Mouse (Mus musculus): ENCODE results near the gene Eaf1. TPM values are rescaled to one million over a fixed set of nuclear protein-coding genes. Genes with fewer than 3 reads are reported as not detected.
A peak's percentile ranks its signal among the peaks of the same experiment; 100 is the strongest.
"Not testable (repeated sequence)": the region's sequence is repeated elsewhere in the genome, so short reads cannot be mapped to it uniquely, and the experiment has no call there.

Gene Eaf1
- 19.9 and 21.4 TPM in 2 replicates for polyA plus RNA-seq (2015; fragmentation: Nextera tagmentation; extraction: Ambion mirVana)

DNA sequence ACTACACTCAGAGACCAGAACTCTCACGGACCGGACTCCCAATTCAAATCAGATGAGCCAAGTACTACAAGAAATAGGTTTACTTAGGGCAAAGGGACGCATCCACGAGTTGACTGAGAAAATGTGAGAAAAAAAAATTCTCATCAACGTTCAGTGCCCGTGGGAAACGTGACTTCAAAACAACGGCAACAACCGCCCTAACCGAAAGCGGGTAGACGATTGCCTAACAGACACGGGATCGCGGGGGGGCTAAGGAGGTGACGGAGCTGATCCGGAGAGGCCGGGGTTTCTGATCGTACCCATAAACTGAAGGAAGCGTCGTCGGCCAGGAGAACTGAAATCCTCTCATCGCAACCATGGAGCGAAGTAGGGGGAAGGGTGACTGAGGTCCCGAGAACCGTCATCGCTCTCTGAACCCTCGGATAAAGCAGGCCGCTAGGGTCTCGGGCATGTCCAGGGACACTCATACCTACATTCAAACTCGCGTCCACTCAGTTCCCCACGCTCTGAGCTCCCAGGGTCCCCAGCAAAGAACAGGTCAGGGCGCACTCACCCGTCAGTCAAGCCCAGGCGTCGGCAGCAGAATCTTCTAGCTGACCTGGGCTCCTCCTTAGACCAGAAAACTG lies at the start of gene Eaf1:
Eaf1 (plus strand) TSS at position 51 of the 626 bp plus-strand sequence.
- Histone ChIP-seq H3K27ac (peak within 1 kb of the TSS; percentile 94), H3K4me1 (replicated peaks) (peaks cover 21% of the 10 kb centered on the region), H3K4me2 (replicated peaks) (peak within 1 kb of the TSS; percentile 72), H3K36me3 (0 out of 2 replicates have a peak, but pooled peaks cover 1% of the 10 kb centered on the region), H3K9ac (peak within 1 kb of the TSS; percentile 95), H3K4me3 (replicated peaks) (peak within 1 kb of the TSS; percentile 98), H3K27me3 (replicated peaks) (no peaks in the 10 kb centered on the region), H3K9me3 (no peaks in the 10 kb centered on the region)
- under 1% methylated on average over 37 of the region's 37 CpGs for WGBS
- peak; percentile 72 for ATAC-seq

DNA sequence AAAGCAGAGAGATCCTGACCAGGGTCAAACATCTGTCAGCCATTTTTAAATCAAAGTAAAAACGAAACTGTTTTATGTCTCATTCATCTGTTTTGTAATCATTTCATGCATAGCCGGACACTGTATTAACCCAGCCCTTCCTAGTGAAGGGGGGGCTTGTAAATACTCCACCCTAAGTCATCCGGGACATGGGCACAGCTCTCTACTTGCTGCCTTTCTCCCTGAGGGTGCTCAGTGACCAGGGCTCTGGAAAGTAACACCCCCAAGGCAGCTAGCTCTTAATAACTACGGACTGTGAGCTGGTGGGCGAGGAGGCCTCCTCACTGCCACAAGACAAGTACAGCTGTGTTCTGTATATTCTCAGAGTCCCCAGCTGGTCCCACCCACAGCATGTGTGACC lies 45.2 kb upstream of the Eaf1 start:
- Histone ChIP-seq H3K4me2 (replicated peaks) (no peak overlapping the region), H3K4me3 (replicated peaks) (no peak overlapping the region), H3K9me3 (no peaks in the 10 kb centered on the region), H3K27me3 (replicated peaks) (no peaks in the 10 kb centered on the region), H3K4me1 (replicated peaks) (no peaks in the 10 kb centered on the region), H3K27ac (no peak overlapping the region), H3K9ac (no peak overlapping the region), H3K36me3 (no peaks in the 10 kb centered on the region)
- 48% methylated on average over 5 of the region's 5 CpGs for WGBS
- no peak for ATAC-seq

DNA sequence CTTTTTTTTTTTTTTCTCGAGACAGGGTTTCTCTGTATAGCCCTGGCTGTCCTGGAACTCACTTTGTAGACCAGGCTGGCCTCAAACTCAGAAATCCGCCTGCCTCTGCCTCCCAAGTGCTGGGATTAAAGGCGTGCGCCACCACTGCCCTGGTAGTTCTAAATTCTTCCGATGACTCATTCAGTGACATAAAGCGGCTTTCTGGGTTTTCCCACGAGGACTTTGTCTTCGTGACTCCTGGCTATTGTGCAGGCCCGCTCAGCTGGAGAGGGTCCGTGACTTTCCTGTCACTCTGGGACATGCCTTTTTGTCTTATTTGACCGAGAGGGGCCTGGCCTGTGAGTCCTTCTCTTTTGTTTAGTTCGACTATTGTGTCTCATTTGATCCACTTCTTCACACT lies 40.3 kb upstream of the Eaf1 start:
- not testable (repeated sequence) for H3K4me1 ChIP-seq (replicated peaks); ATAC-seq
- WGBS, result 82% methylated on average over 12 of the region's 12 CpGs

DNA sequence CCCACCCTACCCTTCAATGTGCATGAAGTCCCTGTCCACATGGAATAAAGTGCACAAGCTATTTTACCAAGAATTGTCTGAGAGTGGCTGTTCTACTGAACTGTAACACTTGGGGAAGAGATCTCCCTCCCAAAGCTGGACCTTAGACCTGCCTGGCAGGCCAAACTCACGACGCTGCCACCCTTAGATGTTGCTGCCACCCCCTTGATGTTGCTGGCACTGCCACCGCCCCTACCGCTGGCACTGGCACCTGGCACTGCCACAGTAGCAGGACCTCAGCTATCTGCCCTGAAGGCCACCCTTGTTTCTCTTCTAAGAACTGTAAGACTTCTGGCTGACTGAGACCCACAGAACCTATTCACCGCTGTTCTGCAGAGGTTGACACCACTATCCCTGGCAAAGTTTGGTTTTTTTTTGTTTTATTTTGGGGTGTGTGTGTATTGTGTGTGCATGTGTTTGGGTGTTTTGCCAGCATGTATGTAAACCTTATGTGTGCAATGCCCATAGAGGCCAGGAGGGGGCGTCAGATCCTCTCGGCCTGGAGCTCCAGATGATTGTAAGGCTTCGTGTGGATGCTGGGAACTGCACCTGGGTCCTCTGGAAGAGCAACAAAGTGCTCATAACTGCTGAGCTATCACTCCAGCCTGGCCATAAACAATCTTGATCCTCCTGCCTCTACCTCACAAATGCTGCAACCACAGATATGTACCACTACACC lies 39.2 kb upstream of the Eaf1 start:
- H3K4me1 ChIP-seq (replicated peaks), result no peaks in the 10 kb centered on the region
- no peak for ATAC-seq
- H3K9ac ChIP-seq, result no peak overlapping the region
- H3K27me3 ChIP-seq (replicated peaks), result no peaks in the 10 kb centered on the region
- H3K9me3 ChIP-seq, result no peaks in the 10 kb centered on the region
- no peaks in the 10 kb centered on the region for H3K36me3 ChIP-seq
- 84% methylated on average over 8 of the region's 8 CpGs for WGBS
- no peak overlapping the region for H3K4me3 ChIP-seq (replicated peaks)
- H3K4me2 ChIP-seq (replicated peaks), result no peak overlapping the region
- H3K27ac ChIP-seq, result no peak overlapping the region

More for the DNA sequence above, 40.3 kb upstream of the Eaf1 start:
- not testable (repeated sequence) for H3K9ac ChIP-seq; H3K9me3 ChIP-seq; H3K27ac ChIP-seq; H3K4me3 ChIP-seq (replicated peaks); H3K36me3 ChIP-seq; H3K4me2 ChIP-seq (replicated peaks); H3K27me3 ChIP-seq (replicated peaks)

DNA sequence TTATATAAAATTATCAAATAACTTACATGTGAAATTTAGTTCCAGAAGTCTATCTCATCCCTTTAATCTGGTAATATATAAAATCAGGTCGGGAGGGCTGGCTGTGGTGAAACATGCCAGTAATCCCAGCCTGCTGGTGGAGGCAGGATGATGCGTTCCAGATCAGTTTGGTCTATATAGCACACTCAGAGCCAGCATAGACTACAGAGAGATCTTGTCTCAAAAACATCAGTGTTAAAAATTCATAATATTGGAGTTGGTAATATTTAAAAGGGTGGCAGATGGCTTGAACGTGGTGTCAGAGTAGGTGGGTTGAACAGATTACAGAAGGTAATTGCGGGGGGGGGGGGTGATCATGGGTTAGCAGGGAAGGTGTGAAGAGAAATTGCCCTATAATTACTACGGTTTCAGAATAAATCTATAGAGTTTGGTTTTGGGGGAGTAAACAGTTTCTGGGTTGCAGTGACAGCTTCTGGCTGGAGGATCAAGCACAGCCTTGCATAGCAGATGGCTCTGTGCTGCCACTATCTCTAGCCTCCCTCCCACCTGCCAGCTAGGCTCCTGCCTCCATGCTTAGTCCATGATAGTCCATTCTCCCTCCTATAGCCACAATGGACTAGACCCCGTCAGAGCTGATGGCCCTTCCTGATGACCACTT lies 38.0 kb upstream of the Eaf1 start:
- Histone ChIP-seq H3K4me3 (replicated peaks) (no peak overlapping the region), H3K4me2 (replicated peaks) (no peak overlapping the region), H3K27ac (no peak overlapping the region), H3K36me3 (no peaks in the 10 kb centered on the region), H3K9ac (no peak overlapping the region), H3K9me3 (no peaks in the 10 kb centered on the region), H3K27me3 (replicated peaks) (no peaks in the 10 kb centered on the region), H3K4me1 (replicated peaks) (no peaks in the 10 kb centered on the region)
- WGBS, result 78% methylated on average over 6 of the region's 6 CpGs
- no peak for ATAC-seq

DNA sequence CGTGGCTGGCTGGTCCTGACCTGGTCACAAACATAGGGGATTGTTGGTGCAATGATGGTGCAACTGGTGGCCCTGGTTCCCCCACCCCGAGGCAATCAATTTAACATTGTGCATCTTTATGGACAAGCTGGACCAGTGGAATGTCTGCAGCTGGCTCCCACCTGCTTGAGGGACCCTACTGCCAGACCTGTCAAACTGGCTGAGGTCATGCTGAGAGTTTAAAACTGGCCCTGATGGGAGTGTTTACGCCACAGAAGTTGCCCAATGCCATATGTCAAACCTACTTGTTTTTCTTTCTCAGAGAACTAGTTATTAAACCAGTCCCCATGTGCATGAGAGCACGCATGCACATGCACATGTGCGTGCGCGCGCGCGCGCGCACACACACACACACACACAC lies 36.2 kb upstream of the Eaf1 start:
- Histone ChIP-seq H3K4me1 (replicated peaks) (no peaks in the 10 kb centered on the region), H3K9me3 (no peaks in the 10 kb centered on the region)

DNA sequence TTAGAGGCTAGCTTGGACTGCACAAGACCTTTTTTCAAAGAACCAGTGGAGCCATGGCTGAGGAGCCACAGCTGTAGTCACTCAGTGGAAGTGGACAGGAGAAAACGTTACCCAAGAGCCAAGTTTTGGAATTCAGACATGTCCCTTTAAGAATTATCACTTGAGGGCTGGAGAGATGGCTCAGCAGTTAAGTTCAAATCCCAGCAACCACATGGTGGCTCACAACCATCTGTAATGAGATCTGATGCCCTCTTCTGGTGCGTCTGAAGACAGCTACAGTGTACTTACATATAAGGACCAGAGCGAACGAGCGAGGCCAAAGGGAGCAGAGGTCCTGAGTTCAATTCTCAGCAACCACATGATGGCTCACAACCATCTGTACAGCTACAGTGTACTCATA lies 32.0 kb upstream of the Eaf1 start:
- H3K4me1 ChIP-seq (replicated peaks); H3K4me2 ChIP-seq (replicated peaks); H3K36me3 ChIP-seq; ATAC-seq; H3K27me3 ChIP-seq (replicated peaks); H3K27ac ChIP-seq; H3K4me3 ChIP-seq (replicated peaks); H3K9me3 ChIP-seq; H3K9ac ChIP-seq: not testable (repeated sequence)
- WGBS, result 70% methylated on average over 5 of the region's 5 CpGs

More for the DNA sequence above, 36.2 kb upstream of the Eaf1 start:
- Histone ChIP-seq H3K9ac (no peak overlapping the region), H3K27ac (no peak overlapping the region), H3K27me3 (replicated peaks) (no peaks in the 10 kb centered on the region), H3K4me2 (replicated peaks) (no peak overlapping the region), H3K36me3 (no peaks in the 10 kb centered on the region), H3K4me3 (replicated peaks) (no peak overlapping the region)
- ATAC-seq, result no peak
- WGBS, result 83% methylated on average over 12 of the region's 12 CpGs

DNA sequence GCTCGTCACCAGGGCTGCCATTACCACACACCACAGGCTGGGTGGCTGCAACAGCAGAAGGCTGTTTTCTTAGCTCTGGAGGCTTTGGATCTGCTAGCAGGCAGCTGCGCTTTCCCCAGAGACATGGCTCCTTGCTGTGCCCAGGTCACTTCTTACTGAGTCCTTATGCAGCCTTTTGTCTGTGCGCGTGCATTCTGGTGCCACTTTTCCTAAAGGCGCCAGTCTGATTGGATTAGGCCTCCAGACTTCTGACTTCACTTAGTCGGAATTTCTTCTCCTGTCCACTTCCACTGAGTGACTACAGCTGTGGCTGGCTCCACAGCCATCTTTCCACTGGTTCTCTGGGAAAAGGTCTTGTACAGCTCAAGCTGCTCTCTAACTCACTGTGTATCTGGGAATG lies 31.3 kb upstream of the Eaf1 start:
- no peaks in the 10 kb centered on the region for H3K36me3 ChIP-seq
- 59% methylated on average over 6 of the region's 6 CpGs for WGBS
- no peaks in the 10 kb centered on the region for H3K4me1 ChIP-seq (replicated peaks)
- H3K9ac ChIP-seq, result no peak overlapping the region
- peak overlapping the region; percentile 77 for H3K27ac ChIP-seq
- no peak overlapping the region for H3K4me2 ChIP-seq (replicated peaks)
- peak; percentile 65 for ATAC-seq
- no peaks in the 10 kb centered on the region for H3K27me3 ChIP-seq (replicated peaks)
- H3K9me3 ChIP-seq, result no peaks in the 10 kb centered on the region
- H3K4me3 ChIP-seq (replicated peaks), result no peak overlapping the region

DNA sequence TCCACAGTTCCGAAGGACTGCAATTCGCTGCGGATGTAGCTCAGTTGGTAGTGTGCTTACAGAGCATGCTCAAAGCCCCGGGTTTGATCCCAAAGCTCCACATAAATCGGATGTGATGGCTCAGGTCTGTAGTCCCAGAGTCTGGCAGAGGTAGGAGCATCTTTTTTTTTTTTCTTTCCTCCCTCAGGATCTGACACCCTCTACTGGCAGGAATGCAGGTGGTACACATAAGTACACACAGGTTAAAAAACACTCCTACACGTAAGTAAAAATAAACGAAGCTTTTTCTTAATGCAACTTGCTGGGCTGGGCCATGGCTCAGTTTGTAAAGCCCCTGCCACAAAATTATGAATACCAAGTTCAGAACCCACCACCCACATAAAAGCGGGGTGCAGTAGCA lies 30.0 kb upstream of the Eaf1 start:
- no peak for ATAC-seq
- H3K4me1 ChIP-seq (replicated peaks), result no peaks in the 10 kb centered on the region
- WGBS, result 55% methylated on average over 8 of the region's 8 CpGs

DNA sequence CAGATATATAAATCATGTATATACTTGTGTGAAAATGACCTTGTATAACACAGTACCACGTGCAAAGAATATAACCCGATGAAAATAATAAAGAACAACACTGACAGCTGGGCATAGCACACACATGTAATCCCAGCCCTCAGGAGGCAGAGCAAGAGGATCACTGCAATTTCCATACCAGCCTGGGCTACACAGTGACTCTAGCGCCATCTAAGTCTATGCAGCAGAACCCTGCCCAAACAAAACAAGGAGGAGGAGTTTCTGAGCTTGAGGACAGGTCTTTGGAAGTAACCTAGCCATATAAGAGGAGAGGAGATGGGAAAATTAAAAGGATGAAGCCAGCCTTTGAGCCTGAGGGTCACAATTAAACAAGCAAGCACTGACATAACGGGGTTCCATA lies 24.5 kb upstream of the Eaf1 start:
- WGBS, result 56% methylated on average over 4 of the region's 4 CpGs
- no peaks in the 10 kb centered on the region for H3K4me1 ChIP-seq (replicated peaks)
- no peak for ATAC-seq
- no peak overlapping the region for H3K4me3 ChIP-seq (replicated peaks)
- H3K36me3 ChIP-seq, result no peaks in the 10 kb centered on the region
- H3K9me3 ChIP-seq, result no peaks in the 10 kb centered on the region
- H3K27ac ChIP-seq, result no peak overlapping the region
- H3K4me2 ChIP-seq (replicated peaks), result no peak overlapping the region
- no peaks in the 10 kb centered on the region for H3K27me3 ChIP-seq (replicated peaks)
- H3K9ac ChIP-seq, result no peak overlapping the region

More for the DNA sequence above, 30.0 kb upstream of the Eaf1 start:
- Histone ChIP-seq H3K36me3 (no peaks in the 10 kb centered on the region), H3K4me3 (replicated peaks) (no peak overlapping the region), H3K9me3 (no peaks in the 10 kb centered on the region), H3K27ac (no peak overlapping the region), H3K27me3 (replicated peaks) (no peaks in the 10 kb centered on the region), H3K4me2 (replicated peaks) (no peak overlapping the region), H3K9ac (no peak overlapping the region)

DNA sequence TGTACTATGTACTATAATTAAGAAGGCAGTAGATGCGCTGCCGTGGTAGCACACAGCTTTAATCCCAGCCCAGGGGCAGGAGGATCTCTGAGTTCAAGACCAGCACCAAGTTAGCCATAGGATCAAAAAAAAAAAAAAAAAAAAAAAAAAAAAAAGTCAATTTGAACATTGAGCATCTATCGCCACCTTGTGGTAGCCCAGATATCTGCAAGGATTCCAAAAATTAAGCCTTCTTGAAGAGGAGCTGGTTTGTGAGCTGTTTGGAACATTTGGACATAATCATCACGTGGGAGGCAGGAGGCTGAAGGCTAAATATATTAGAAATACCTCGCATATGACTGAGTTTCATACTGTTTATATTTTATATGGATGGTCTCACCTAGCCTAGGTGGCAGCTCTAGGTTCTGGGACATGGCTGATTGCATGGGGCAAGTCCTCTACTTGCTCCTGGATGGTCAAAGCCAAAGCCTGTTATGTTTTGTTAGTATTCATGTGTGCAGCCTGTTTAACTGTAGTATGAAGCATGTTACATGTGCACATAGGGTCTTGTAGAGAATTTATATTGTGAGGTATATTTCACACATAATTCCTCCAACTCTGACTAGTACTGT lies 21.6 kb upstream of the Eaf1 start:
- ATAC-seq, result no peak
- no peaks in the 10 kb centered on the region for H3K9me3 ChIP-seq

DNA sequence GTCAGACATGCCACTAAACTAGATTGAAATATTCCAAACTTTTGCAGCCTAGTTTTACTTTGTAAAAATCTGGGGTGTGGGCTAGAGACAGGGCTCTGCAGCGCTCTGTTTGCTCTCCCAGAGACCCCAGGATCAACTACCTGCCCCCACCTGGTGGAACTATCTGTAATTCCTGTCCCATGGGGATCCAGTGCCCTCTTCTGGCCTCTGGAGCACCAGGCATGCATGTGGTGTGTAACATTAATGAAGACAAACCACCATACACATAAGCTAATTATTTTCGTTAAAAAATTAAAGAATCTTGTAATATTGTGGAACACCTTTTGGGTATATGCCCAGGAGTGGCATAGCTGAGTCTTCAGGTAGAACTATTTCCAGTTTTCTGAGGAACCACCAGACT lies 20.9 kb upstream of the Eaf1 start:
- Histone ChIP-seq H3K9ac (no peak overlapping the region), H3K27ac (no peak overlapping the region), H3K36me3 (0 out of 2 replicates have a peak, but pooled peaks cover 4% of the 10 kb centered on the region), H3K4me2 (replicated peaks) (no peak overlapping the region), H3K4me1 (replicated peaks) (no peaks in the 10 kb centered on the region), H3K9me3 (no peaks in the 10 kb centered on the region), H3K4me3 (replicated peaks) (no peak overlapping the region), H3K27me3 (replicated peaks) (no peaks in the 10 kb centered on the region)
- 77% methylated on average over 2 of the region's 2 CpGs for WGBS
- no peak for ATAC-seq

More for the DNA sequence above, 21.6 kb upstream of the Eaf1 start:
- WGBS, result 9% methylated on average over 5 of the region's 5 CpGs
- no peak overlapping the region for H3K9ac ChIP-seq
- no peaks in the 10 kb centered on the region for H3K36me3 ChIP-seq
- H3K4me2 ChIP-seq (replicated peaks), result no peak overlapping the region
- no peaks in the 10 kb centered on the region for H3K27me3 ChIP-seq (replicated peaks)
- no peaks in the 10 kb centered on the region for H3K4me1 ChIP-seq (replicated peaks)
- H3K4me3 ChIP-seq (replicated peaks), result no peak overlapping the region
- H3K27ac ChIP-seq, result no peak overlapping the region
